Mouse (Mus musculus): ENCODE results near the gene Egfr. TPM values are rescaled to one million over a fixed set of nuclear protein-coding genes. Genes with fewer than 3 reads are reported as not detected.

Gene Egfr
- polyA plus RNA-seq, 1 experiment from 2014 or later = 6.7 TPM

DNA sequence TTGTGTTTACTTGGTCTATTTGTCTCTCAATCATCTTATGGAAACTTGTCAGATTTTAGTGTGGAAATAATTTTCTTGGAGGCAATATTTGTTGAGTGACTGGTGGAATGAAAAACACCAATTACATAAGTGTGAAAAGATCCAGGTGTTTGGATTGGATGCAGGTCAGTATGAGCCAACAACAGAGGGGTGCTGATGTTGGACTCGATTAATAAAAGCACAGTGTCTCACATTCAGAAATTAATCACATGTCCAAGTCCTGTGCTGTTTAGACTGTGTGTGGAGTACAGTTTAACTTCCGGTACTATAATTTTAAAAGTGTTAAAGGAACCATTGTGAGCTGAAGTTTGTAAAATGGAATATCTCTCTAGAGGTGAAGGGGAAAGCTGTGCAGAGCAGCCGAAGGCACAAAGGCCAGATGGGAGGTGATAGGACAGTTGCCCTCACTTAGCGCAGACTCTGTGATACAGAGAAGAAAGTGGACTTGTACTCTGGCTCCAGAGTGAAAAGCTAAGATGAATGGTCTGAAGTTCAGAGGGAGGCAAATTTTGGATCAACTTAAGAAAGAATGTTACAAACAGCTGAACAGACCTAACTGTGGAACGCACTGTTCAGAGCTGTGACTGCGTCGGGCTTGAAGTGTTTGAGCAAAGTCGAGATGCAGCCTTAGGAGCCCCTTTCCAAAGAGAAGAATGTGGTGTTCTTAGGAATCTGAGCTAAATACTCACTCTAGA lies 32.1 kb downstream of the Egfr start:
- ATAC-seq (ENCODE audit: low FRiP score) = no peak
- no peak overlapping the region for H3K4me2 ChIP-seq (replicated peaks)
- no peak overlapping the region for H3K27ac ChIP-seq
- H3K36me3 ChIP-seq = no peaks in the 10 kb centered on the region
- H3K4me1 ChIP-seq = no peaks in the 10 kb centered on the region
- H3K9me3 ChIP-seq (replicated peaks) = no peaks in the 10 kb centered on the region
- H3K27me3 ChIP-seq = no peaks in the 10 kb centered on the region; the same call in 1 of the 2 replicates
- 88% methylated on average over 8 of the region's 8 CpGs for WGBS
- no peak overlapping the region for H3K4me3 ChIP-seq
- no peak overlapping the region for H3K9ac ChIP-seq

DNA sequence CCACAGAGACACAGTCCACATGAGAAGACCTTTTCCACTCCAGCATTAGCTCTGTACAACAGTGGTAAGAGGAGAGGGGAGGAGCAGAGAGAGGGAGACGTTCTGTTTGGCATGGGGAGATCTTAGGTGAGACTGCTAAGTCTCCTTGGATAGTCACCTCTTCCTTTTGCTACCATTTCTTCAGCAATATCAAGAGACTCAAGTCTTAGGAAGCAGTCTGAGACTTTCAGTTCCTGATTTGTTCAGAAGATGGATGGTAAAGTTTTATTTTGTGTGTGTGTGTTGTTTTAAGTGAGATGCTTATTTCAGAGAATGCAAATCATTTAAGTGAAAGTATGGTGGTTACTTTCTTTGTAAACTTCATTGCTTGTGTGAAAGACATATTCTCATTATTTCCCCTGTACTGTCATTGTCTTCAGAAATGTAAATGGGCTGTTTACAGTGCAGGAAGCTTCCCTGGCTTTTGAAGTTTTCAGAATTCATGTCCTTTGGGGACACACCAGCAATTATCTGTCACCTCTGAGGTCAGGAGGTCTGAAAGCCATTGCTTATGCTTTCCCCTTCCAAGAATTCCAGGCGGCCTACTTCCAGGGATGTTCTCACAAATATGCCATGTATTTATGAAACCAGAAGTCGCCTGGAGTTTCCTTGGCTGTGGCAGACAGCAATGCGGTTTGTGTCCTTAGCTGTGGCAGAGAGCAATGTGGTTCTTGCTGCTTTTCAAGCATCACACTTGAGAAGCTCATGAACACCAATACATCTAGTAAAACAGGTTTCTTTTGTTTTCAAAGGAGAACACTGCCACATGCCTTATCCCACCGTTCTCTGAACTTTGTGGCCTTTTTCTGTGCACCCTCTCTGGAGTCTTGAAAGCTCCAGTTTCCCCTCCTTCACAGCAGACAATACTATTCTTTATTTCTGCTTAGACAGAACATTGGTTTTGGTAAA lies 40.9 kb downstream of the Egfr start:
- ATAC-seq (ENCODE audit: low FRiP score) = no peak
- no peaks in the 10 kb centered on the region for H3K4me1 ChIP-seq
- H3K9ac ChIP-seq = no peak overlapping the region
- no peak overlapping the region for H3K4me3 ChIP-seq
- no peak overlapping the region for H3K4me2 ChIP-seq (replicated peaks)
- H3K9me3 ChIP-seq (replicated peaks) = no peaks in the 10 kb centered on the region
- whole genome bisulfite sequencing = 59% methylated on average over 5 of the region's 5 CpGs
- H3K36me3 ChIP-seq = no peaks in the 10 kb centered on the region
- no peak overlapping the region for H3K27ac ChIP-seq
- no peaks in the 10 kb centered on the region for H3K27me3 ChIP-seq

DNA sequence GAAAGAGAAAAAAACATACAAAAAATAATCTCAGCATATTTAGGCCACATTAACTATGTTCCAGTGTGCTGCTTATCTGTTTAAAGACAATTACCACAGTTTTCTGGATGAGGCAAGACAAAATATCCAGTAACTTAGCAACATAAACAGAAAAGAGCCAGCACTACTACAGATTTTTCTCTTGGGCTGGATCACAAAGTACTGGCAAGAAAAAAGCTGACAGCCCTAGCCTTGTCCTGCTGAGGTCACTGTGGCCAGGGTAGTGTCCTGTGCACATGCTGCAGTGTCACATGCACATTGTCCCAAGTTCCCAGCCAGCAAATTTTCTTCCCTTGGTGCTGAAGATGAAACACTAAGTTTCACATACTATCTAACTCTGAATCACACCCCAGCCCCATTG lies 43.0 kb downstream of the Egfr start:
- no peak overlapping the region for H3K4me2 ChIP-seq (replicated peaks)
- no peak overlapping the region for H3K4me3 ChIP-seq
- H3K36me3 ChIP-seq = no peaks in the 10 kb centered on the region
- H3K4me1 ChIP-seq = no peaks in the 10 kb centered on the region
- no peak overlapping the region for H3K27ac ChIP-seq
- no peaks in the 10 kb centered on the region for H3K27me3 ChIP-seq
- no peak overlapping the region for H3K9ac ChIP-seq
- H3K9me3 ChIP-seq (replicated peaks) = no peaks in the 10 kb centered on the region
- no peak for ATAC-seq (ENCODE audit: low FRiP score)

DNA sequence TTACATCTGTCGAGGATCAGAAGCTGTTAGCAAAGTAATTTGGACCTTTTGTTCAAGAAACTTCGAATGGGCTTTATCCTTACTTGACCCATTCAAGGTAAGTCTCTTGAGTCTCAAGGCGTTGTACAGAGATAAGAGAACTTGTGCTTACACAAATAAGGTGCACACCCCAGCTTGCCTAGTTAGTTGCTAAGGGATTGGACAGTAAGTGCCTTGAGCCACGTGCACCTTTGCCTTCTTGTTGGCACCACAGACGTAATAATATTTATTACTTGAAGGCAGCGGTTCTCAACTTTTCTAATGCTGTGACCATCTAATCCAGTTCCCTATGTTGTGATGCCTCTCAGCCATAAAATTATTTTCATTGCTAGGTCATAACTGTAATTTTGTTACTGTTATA lies 43.5 kb downstream of the Egfr start:
- Histone ChIP-seq H3K9ac (no peak overlapping the region), H3K4me3 (no peak overlapping the region), H3K4me1 (no peaks in the 10 kb centered on the region), H3K27me3 (no peaks in the 10 kb centered on the region), H3K27ac (no peak overlapping the region), H3K4me2 (replicated peaks) (no peak overlapping the region), H3K36me3 (no peaks in the 10 kb centered on the region), H3K9me3 (replicated peaks) (no peaks in the 10 kb centered on the region)
- no peak for ATAC-seq (ENCODE audit: low FRiP score)
- 84% methylated on average over 6 of the region's 6 CpGs for WGBS

DNA sequence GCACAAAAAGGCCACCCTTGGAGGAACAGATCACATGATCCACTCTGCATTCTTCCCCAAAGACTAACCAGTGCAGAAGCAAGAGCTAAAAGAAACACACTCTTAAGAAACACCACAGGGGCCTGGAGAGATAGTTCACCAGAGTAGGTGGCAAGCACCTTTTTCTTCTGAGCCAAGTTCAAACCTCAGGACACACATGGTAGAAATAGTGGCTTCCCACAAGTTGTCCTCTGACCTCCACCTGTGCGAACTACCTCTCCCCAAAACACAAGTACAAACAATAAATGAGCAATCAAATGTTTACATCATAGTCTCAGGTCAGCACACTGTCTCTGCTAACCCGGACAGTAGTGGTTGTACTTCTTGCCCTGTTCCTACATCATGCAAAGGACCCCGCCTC lies 45.5 kb downstream of the Egfr start:
- Histone ChIP-seq H3K9me3 (replicated peaks) (no peaks in the 10 kb centered on the region), H3K27ac (no peak overlapping the region), H3K4me1 (no peaks in the 10 kb centered on the region), H3K36me3 (no peaks in the 10 kb centered on the region), H3K27me3 (no peaks in the 10 kb centered on the region), H3K9ac (no peak overlapping the region), H3K4me3 (no peak overlapping the region), H3K4me2 (replicated peaks) (no peak overlapping the region)
- WGBS = 94% methylated on average over 3 of the region's 3 CpGs
- no peak for ATAC-seq (ENCODE audit: low FRiP score)

DNA sequence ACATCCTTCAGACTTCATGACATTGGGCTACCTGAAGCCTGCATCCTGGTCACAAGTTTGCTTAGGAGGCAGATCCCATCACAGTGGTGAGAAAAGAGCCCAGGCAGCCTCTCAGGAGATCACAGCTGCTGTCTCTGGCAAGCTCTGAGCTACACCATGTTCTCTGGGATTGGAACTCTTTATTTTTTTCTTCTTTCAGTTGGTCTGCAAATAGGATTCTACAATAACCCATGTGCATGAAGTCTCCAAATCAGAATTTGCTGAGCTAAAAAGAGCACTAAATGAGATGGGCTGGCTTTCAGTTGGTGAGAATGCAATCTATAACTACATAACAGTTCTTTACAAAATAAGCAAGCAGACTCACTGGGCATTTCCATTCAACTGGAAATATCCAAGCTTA lies 46.1 kb downstream of the Egfr start:
- Histone ChIP-seq H3K4me3 (no peak overlapping the region), H3K9me3 (replicated peaks) (no peaks in the 10 kb centered on the region), H3K27ac (no peak overlapping the region), H3K4me2 (replicated peaks) (no peak overlapping the region), H3K27me3 (no peaks in the 10 kb centered on the region), H3K4me1 (no peaks in the 10 kb centered on the region), H3K36me3 (no peaks in the 10 kb centered on the region), H3K9ac (no peak overlapping the region)
- ATAC-seq (ENCODE audit: low FRiP score) = no peak

DNA sequence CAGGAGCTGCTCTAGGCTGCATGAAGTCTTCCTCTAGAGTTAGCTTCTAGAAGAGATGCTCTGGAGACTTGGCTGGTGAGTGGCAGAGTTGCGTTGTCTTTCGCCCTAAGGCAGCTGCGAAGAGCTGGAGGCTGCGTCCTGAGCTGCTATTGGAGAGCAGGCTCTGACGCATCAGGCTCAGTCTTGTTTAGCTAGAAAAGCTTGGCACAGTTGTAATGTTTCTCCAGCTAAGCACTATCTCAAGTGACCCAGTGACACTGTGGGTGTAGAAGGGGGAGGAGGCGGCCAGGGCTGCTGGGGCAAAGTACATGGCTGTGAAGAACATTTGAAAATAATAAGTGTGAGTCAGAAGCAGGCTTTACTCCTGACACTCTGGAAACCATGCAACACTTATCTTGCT lies 48.5 kb downstream of the Egfr start:
- Histone ChIP-seq H3K4me3 (no peak overlapping the region), H3K9ac (no peak overlapping the region), H3K4me2 (replicated peaks) (no peak overlapping the region), H3K4me1 (no peaks in the 10 kb centered on the region), H3K27ac (no peak overlapping the region), H3K27me3 (no peaks in the 10 kb centered on the region), H3K9me3 (replicated peaks) (no peaks in the 10 kb centered on the region), H3K36me3 (no peaks in the 10 kb centered on the region)
- ATAC-seq (ENCODE audit: low FRiP score) = no peak
- 89% methylated on average over 6 of the region's 6 CpGs for WGBS

DNA sequence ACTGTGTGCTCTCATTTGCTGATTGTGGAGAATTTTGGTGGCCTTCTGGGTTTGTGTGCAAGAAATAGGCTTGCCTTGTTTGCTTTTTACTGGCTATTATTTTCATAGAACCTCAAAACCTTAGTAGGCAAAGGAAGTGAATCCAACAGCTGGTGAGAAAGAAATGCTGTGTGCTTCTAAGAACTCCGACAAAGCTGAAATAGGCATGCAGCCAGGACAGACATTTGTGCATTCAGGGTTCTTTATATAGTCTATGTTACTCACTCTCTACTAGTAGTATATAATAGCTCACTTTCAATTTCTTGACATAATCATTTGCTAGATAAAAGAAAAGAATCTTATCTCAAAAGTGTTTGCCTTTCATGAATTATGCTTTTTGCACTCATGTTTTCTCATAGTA lies 50.7 kb downstream of the Egfr start:
- 76% methylated on average over 1 of the region's 1 CpGs for WGBS
- no peak overlapping the region for H3K9ac ChIP-seq
- H3K27me3 ChIP-seq = no peaks in the 10 kb centered on the region
- no peaks in the 10 kb centered on the region for H3K36me3 ChIP-seq
- H3K4me1 ChIP-seq = no peaks in the 10 kb centered on the region
- H3K27ac ChIP-seq = no peak overlapping the region
- no peak for ATAC-seq (ENCODE audit: low FRiP score)
- no peak overlapping the region for H3K4me3 ChIP-seq
- H3K9me3 ChIP-seq (replicated peaks) = no peaks in the 10 kb centered on the region
- no peak overlapping the region for H3K4me2 ChIP-seq (replicated peaks)

DNA sequence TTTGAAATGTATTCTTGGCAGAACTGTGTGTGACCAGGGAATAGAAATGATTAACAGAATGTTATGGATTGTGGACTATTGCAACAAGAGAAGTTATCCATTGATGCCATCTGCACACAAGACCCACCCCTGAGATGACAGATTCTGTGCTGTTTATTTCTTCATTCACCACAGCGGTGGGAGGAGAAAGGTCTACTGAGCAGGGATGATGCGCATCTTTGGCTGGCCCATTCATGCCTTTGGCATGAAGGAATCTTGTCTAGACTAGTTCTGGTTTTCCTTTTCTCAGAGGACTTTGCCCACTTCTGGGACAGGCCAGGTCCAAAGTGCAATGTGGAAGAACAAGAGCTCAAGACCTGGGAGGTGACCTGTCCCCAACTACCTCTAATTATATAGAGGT lies 52.0 kb downstream of the Egfr start:
- no peaks in the 10 kb centered on the region for H3K9me3 ChIP-seq (replicated peaks)
- no peak overlapping the region for H3K27ac ChIP-seq
- H3K27me3 ChIP-seq = no peaks in the 10 kb centered on the region
- no peak overlapping the region for H3K4me2 ChIP-seq (replicated peaks)
- WGBS = 86% methylated on average over 2 of the region's 2 CpGs
- no peak overlapping the region for H3K4me3 ChIP-seq
- no peaks in the 10 kb centered on the region for H3K4me1 ChIP-seq
- H3K9ac ChIP-seq = no peak overlapping the region
- ATAC-seq (ENCODE audit: low FRiP score) = no peak
- H3K36me3 ChIP-seq = no peaks in the 10 kb centered on the region

DNA sequence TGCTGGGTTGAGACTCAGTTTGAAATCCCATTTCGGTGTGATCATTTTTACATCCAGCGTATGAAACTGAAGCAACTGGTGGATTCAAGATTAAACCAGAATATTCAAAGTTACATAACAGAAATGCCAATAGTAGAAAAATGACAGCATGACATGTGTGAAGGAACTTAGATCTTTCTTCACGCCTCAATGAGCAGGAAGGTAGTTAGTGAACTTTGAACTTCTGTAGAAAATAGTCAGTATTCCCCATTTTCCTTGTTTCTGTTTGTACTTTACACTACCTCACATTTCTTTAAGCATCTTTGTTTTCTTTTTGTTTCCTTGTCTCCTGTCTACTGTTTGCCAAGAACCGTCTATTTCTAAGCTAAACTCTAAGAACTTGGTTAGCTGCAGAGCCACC lies 53.9 kb downstream of the Egfr start:
- Histone ChIP-seq H3K27me3 (no peaks in the 10 kb centered on the region), H3K36me3 (no peaks in the 10 kb centered on the region), H3K4me1 (no peaks in the 10 kb centered on the region), H3K4me3 (no peak overlapping the region), H3K4me2 (replicated peaks) (no peak overlapping the region), H3K27ac (no peak overlapping the region), H3K9ac (no peak overlapping the region), H3K9me3 (replicated peaks) (no peaks in the 10 kb centered on the region)
- ATAC-seq (ENCODE audit: low FRiP score) = no peak
- 88% methylated on average over 4 of the region's 4 CpGs for WGBS

DNA sequence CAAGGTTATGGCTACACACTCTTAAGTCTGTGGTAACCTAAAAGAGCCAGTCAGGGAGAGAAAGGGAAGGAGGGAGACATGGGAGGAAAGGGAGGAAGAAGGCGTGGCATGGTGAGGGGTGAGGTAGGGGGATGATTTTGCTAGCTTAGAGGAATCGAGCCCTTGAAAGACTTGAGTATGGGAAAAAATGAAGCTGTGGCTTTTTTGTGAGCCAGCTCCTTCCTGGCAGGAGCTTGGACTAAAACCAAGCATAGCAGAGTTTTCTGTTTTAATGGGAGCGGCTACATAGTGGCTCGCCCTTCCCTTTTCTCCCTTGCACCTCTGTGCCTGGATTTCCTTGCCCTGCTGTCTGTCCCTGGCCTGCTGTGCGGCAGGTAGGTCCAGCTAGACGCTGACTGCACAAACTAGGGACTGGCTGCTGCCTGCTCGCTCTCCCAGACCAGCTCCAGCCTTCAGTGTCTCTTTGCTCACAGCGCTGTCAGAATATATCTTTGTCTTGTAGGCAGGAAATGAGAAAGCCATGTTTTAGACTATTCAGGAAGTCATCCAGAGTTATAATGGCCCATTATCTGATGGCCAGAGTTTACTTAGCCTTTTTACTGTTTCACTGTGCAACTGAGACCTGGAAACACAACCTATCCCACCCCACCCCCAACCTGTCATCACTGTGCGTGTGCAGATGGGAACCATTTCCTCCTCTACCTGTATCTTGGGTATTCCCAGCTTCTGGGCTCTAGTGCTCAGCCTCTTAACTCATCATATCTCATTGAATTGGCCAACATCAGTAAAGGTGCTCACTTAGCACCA lies 57.4 kb downstream of the Egfr start:
- ATAC-seq (ENCODE audit: low FRiP score) = no peak
- no peaks in the 10 kb centered on the region for H3K36me3 ChIP-seq
- H3K9me3 ChIP-seq (replicated peaks) = no peaks in the 10 kb centered on the region
- no peak overlapping the region for H3K4me3 ChIP-seq
- no peak overlapping the region for H3K4me2 ChIP-seq (replicated peaks)
- 78% methylated on average over 9 of the region's 9 CpGs for WGBS
- no peak overlapping the region for H3K27ac ChIP-seq
- H3K9ac ChIP-seq = no peak overlapping the region
- no peaks in the 10 kb centered on the region for H3K4me1 ChIP-seq
- no peaks in the 10 kb centered on the region for H3K27me3 ChIP-seq

DNA sequence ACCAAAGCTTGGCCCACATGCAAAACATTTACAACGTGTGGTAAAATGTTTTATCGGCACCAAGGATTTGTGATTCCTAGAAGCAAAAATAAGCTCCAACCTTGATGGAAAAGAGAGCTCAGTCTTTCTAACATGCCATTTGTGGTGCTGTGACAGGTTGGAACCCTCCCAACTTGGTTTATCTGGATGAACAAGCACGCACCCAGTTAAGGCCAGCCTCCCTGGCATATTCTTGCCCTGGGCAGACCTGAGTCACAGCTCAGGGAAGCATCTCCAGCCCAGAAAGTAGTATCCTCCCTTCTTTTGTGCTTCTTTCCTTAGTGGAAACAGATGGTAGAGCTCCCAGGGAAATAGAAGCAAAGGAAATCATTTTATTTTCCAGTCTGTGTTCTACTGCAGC lies 58.1 kb downstream of the Egfr start:
- Histone ChIP-seq H3K4me1 (no peaks in the 10 kb centered on the region), H3K4me3 (no peak overlapping the region), H3K9me3 (replicated peaks) (no peaks in the 10 kb centered on the region), H3K27ac (no peak overlapping the region), H3K4me2 (replicated peaks) (no peak overlapping the region), H3K36me3 (no peaks in the 10 kb centered on the region), H3K27me3 (no peaks in the 10 kb centered on the region), H3K9ac (no peak overlapping the region)
- WGBS = 91% methylated on average over 3 of the region's 3 CpGs
- ATAC-seq (ENCODE audit: low FRiP score) = no peak

Data from hindbrain, embryonic 12.5 days (tissue).